Mouse (Mus musculus) ES-E14 (cell line): ENCODE measurements at regions not wholly inside any gene's neighbourhood (a gene's known extent, or its start where the extent isn't known, plus 50 kb on each side); places are given as distances from the start of the nearest gene placed in this dataset.

Source experiments
- DNase-seq: peaks from one replicate; pipeline ENCODE4 v3.0.0-alpha.2; 2013; ENCODE audit warnings: low read depth, low spot score
- H3K27ac ChIP-seq: 2 replicates; pipeline ENCODE4 v1.5.1; 2012; ENCODE audit warnings: low read depth, mild to moderate bottlenecking, low read length, moderate library complexity, mixed read lengths; ENCODE audit not compliant: poor library complexity, insufficient read depth, severe bottlenecking
- H3K36me3 ChIP-seq: 2 replicates; pipeline ENCODE4 v1.6.1; 2012; ENCODE audit warnings: mild to moderate bottlenecking, low read length, moderate library complexity, mixed read lengths; ENCODE audit not compliant: control insufficient read depth, poor library complexity, insufficient read depth, severe bottlenecking
- H3K4me1 ChIP-seq, 2 experiments: fragments of 150-350 bp in 1 of 2; sonication (generic) in 1 of 2; 2 replicates each; pipeline ENCODE4 v1.6.1; 2012; ENCODE audit warnings: low read length in 2 of 2, mild to moderate bottlenecking in 1 of 2, mixed read lengths in 1 of 2; ENCODE audit not compliant: control insufficient read depth in 2 of 2, insufficient read depth in 2 of 2, poor library complexity in 1 of 2
- H3K4me3 ChIP-seq, 2 experiments: fragments of 150-350 bp in 1 of 2; sonication (generic) in 1 of 2; 2 replicates each; pipeline ENCODE4 v1.5.1; 2012; ENCODE audit warnings: low read length in 2 of 2, low read depth in 1 of 2, mild to moderate bottlenecking in 1 of 2, mixed read lengths in 1 of 2; ENCODE audit not compliant: insufficient read depth in 1 of 2, poor library complexity in 1 of 2, severe bottlenecking in 1 of 2
- H3K9ac ChIP-seq: 2 replicates; pipeline ENCODE4 v1.6.1; 2012; ENCODE audit warnings: low read depth, mild to moderate bottlenecking, low read length, mixed read lengths; ENCODE audit not compliant: poor library complexity, insufficient read depth, severe bottlenecking
- H3K9me3 ChIP-seq: fragments of 150-350 bp; sonication (generic); 2 replicates; pipeline ENCODE4 v1.6.1; 2012; ENCODE audit warnings: low read depth, mild to moderate bottlenecking, low read length; ENCODE audit not compliant: control insufficient read depth, insufficient read depth
- CHD2 ChIP-seq: IDR thresholded peaks from 2 replicates; pipeline ENCODE4 v1.6.1; 2014; ENCODE audit warnings: mild to moderate bottlenecking, low read depth, low read length, inconsistent platforms
- HCFC1 ChIP-seq: IDR thresholded peaks from 2 replicates; pipeline ENCODE4 v1.6.1; 2012; ENCODE audit warnings: low read length, inconsistent platforms, borderline replicate concordance; ENCODE audit not compliant: insufficient read depth
- MAFK ChIP-seq: IDR thresholded peaks from 2 replicates; pipeline ENCODE4 v1.6.1; 2014; ENCODE audit warnings: mild to moderate bottlenecking, low read depth, low read length, inconsistent platforms; ENCODE audit not compliant: insufficient read depth
- ZC3H11A ChIP-seq: IDR thresholded peaks from 2 replicates; pipeline ENCODE4 v1.6.1; 2012; ENCODE audit warnings: low read depth, mild to moderate bottlenecking, inconsistent platforms, low read length, borderline replicate concordance
- ZNF384 ChIP-seq: IDR thresholded peaks from 2 replicates; pipeline ENCODE4 v1.6.1; 2012; ENCODE audit warnings: low read depth, low read length, inconsistent platforms
- in situ Hi-C, 2 experiments: fragments of 600-800 bp; cut with MboI; formaldehyde crosslinking; loops; one replicate each; pipeline ENCODE4 v1.15.1; 2025; ENCODE audit warnings: low sequenced_read_pairs in 2 of 2, inconsistent platforms in 1 of 2; ENCODE audit not compliant: unreplicated experiment in 2 of 2

DNA sequence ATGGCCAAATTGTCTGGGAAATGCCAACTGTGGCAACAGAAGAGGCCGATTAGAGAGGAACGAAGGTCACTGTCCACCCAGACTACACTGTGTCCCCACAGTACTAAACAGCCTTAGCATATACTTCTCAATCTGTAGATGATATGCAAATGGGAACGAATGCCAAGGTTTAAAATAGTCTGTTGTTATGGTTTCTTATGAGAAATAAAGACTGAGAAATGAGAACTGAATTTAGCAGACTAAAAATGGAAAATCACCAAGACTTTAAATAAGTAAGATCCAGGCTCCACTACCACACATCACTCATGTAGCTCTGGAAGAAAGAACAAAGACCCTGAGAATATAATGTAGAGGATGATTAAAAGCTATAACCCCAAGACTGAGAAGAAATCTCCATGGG is 121.7 kb upstream of the Gcfc2 start:
- DNase-seq, result no peak
- H3K9ac ChIP-seq, result no peak overlapping the region
- in situ Hi-C loops, result no loop called here
- no peak overlapping the region for H3K27ac ChIP-seq
- no peak overlapping the region for H3K4me3 ChIP-seq
- H3K9me3 ChIP-seq, result no peaks in the 10 kb centered on the region
- H3K4me1 ChIP-seq, result no peaks in the 10 kb centered on the region
- H3K36me3 ChIP-seq, result no peaks in the 10 kb centered on the region
- no peak for TF ChIP-seq ZNF384
- no peak for TF ChIP-seq CHD2
- no peak for TF ChIP-seq ZC3H11A
- TF ChIP-seq MAFK, result no peak
- TF ChIP-seq HCFC1, result no peak

DNA sequence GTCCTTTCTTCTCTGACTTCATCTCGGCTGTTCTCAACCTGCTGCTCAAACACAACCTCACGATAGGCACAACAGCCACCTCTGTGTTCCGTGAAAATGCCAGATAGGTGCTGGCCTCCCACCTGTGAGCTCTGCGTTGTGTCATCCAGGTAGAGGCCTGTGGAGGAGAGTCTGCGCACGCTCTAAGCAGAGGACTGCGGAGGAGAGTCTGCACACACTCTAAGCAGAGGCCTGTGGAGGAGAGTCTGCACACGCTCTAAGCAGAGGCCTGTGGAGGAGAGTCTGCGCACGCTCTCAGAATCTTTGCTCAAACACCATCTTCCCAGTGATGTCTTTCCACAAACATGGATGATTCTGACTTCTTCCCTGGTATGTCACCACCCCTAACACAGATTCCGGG is 117.5 kb upstream of the Gcfc2 start:
- H3K9me3 ChIP-seq, result no peaks in the 10 kb centered on the region

DNA sequence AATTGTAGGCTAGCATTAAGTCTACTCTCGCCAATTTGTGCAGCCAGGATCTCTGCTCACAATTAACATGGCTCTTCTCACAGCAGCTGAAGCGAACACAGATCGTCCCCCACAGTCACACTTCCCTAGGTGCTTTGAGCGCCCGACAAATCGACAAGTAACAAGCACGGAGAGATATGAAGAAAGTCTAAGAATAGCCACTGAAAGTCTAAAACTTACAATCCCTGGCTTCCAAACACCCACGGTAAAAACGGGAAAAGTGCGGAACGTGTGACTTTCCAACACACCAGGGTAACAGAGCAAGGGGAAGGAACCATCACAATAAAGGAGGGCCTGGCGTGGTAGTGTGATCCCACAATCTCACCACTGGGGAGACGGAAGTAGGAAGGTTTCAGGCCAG is 114.8 kb upstream of the Gcfc2 start:
- no peak overlapping the region for H3K9ac ChIP-seq
- no peak overlapping the region for H3K4me3 ChIP-seq
- H3K4me1 ChIP-seq, result no peaks in the 10 kb centered on the region
- in situ Hi-C loops, result no loop called here
- no peaks in the 10 kb centered on the region for H3K36me3 ChIP-seq
- no peak overlapping the region for H3K27ac ChIP-seq
- H3K9me3 ChIP-seq, result no peaks in the 10 kb centered on the region
- TF ChIP-seq HCFC1, result no peak
- no peak for TF ChIP-seq MAFK
- no peak for TF ChIP-seq CHD2
- TF ChIP-seq ZC3H11A, result no peak
- TF ChIP-seq ZNF384, result no peak
- no peak for DNase-seq

More for the DNA sequence above, 117.5 kb upstream of the Gcfc2 start:
- Histone ChIP-seq H3K27ac (no peak overlapping the region), H3K9ac (no peak overlapping the region), H3K4me1 (no peaks in the 10 kb centered on the region), H3K4me3 (no peak overlapping the region), H3K36me3 (no peaks in the 10 kb centered on the region)
- in situ Hi-C loops, result no loop called here
- TF ChIP-seq HCFC1 (no peak), ZNF384 (no peak), ZC3H11A (no peak), CHD2 (no peak), MAFK (no peak)
- no peak for DNase-seq

DNA sequence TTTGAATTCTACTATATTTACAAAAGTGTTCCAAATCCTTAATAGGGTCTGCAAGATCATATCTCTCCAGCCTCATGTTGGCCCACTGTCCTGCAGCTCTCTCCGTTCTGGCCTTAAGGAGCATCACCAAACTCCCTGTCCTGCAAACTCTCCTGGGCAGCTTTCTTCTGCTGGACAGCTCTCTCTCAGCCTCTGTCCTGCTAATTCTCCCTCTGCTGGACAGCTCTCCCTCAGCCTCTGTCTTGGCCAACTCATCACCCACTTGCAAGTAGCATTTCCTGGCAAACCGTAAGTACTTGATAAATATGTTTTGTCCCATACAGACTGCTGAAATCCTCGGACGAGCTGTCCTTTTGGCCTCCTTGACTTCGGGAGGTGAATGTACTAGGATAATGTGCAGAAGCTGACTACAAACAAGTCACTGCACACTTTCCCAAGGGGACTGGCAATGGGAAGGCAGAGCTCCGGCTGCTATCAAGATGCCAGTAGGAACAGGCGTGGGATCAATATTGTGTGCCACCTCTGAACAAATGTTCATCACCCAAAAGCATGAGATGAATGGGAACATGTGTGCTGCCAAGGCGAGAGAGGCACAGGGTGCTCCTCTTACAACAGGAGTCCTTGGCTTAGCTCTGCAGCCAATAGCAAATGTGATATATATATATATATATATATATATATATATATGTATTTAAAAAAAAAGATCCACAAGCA is 108.1 kb upstream of the Gcfc2 start:
- Histone ChIP-seq H3K4me3 (no peak overlapping the region), H3K9ac (no peak overlapping the region), H3K9me3 (no peaks in the 10 kb centered on the region), H3K4me1 (no peaks in the 10 kb centered on the region), H3K27ac (no peak overlapping the region), H3K36me3 (no peaks in the 10 kb centered on the region)
- in situ Hi-C loops, result no loop called here
- TF ChIP-seq ZNF384 (no peak), ZC3H11A (no peak), HCFC1 (no peak), CHD2 (no peak), MAFK (no peak)
- no peak for DNase-seq
